Mouse (Mus musculus): ENCODE data around the gene Cyp26a1. TPM values are rescaled to one million over a fixed set of nuclear protein-coding genes. Genes with fewer than 3 reads are reported as not detected.

The Cyp26a1 gene
- 2.3 and 2.8 TPM in 2 replicates for polyA plus RNA-seq (2012; rRNA removed)

GRCm38 (mm10) chr19:37697651-37698272 is at the start of gene Cyp26a1:
Gene Cyp26a1 (plus strand): TSS chr19:37697798.
- WGBS: 2% methylated on average over 51 of the region's 51 CpGs
- H3K36me3 ChIP-seq (ENCODE audit: control insufficient read depth, insufficient read depth, low read length): no peaks in the 10 kb centered on the region
- TF ChIP-seq CTCF (IDR thresholded peaks at IDR 0.05; ENCODE audit: borderline replicate concordance, control insufficient read depth, extremely low read depth, insufficient read depth, low read length, poor library complexity) (no peak), POLR2A (IDR thresholded peaks at IDR 0.05; ENCODE audit: control insufficient read depth, extremely low read depth, insufficient read depth, low read length, poor library complexity) (no peak)
- no peak for DNase-seq
- no peak within 1 kb of the TSS for H3K27ac ChIP-seq (ENCODE audit: control insufficient read depth, insufficient read depth, low read length)
- no peak within 1 kb of the TSS for H3K4me3 ChIP-seq (ENCODE audit: control insufficient read depth, insufficient read depth, low read length)
- H3K27me3 ChIP-seq (ENCODE audit: control insufficient read depth, insufficient read depth, low read length): peaks cover 16% of the 10 kb centered on the region
- no peaks in the 10 kb centered on the region for H3K4me1 ChIP-seq (replicated peaks; ENCODE audit: control insufficient read depth, insufficient read depth, low read length)

GRCm38 (mm10) chr19:37647994-37648393 is 49.6 kb upstream of the Cyp26a1 start:
- Histone ChIP-seq H3K27ac (ENCODE audit: control insufficient read depth, insufficient read depth, low read length) (no peak overlapping the region), H3K27me3 (ENCODE audit: control insufficient read depth, insufficient read depth, low read length) (no peaks in the 10 kb centered on the region), H3K4me3 (ENCODE audit: control insufficient read depth, insufficient read depth, low read length) (no peak overlapping the region), H3K36me3 (ENCODE audit: control insufficient read depth, insufficient read depth, low read length) (no peaks in the 10 kb centered on the region), H3K4me1 (replicated peaks; ENCODE audit: control insufficient read depth, insufficient read depth, low read length) (no peaks in the 10 kb centered on the region)
- no peak for DNase-seq
- 97% methylated on average over 2 of the region's 2 CpGs for WGBS
- TF ChIP-seq POLR2A (IDR thresholded peaks at IDR 0.05; ENCODE audit: control insufficient read depth, extremely low read depth, insufficient read depth, low read length, poor library complexity): no peak
- no peak for TF ChIP-seq CTCF (IDR thresholded peaks at IDR 0.05; ENCODE audit: borderline replicate concordance, control insufficient read depth, extremely low read depth, insufficient read depth, low read length, poor library complexity)

GRCm38 (mm10) chr19:37650526-37650925 is 47.1 kb upstream of the Cyp26a1 start:
- TF ChIP-seq POLR2A (IDR thresholded peaks at IDR 0.05; ENCODE audit: control insufficient read depth, extremely low read depth, insufficient read depth, low read length, poor library complexity) (no peak), CTCF (IDR thresholded peaks at IDR 0.05; ENCODE audit: borderline replicate concordance, control insufficient read depth, extremely low read depth, insufficient read depth, low read length, poor library complexity) (no peak)
- H3K27ac ChIP-seq (ENCODE audit: control insufficient read depth, insufficient read depth, low read length): no peak overlapping the region
- H3K36me3 ChIP-seq (ENCODE audit: control insufficient read depth, insufficient read depth, low read length): no peaks in the 10 kb centered on the region
- no peak overlapping the region for H3K4me3 ChIP-seq (ENCODE audit: control insufficient read depth, insufficient read depth, low read length)
- no peak for DNase-seq
- 65% methylated on average over 2 of the region's 2 CpGs for WGBS
- H3K27me3 ChIP-seq (ENCODE audit: control insufficient read depth, insufficient read depth, low read length): no peaks in the 10 kb centered on the region
- H3K4me1 ChIP-seq (replicated peaks; ENCODE audit: control insufficient read depth, insufficient read depth, low read length): no peaks in the 10 kb centered on the region

GRCm38 (mm10) chr19:37654012-37654411 is 43.6 kb upstream of the Cyp26a1 start:
- Histone ChIP-seq H3K4me1 (replicated peaks; ENCODE audit: control insufficient read depth, insufficient read depth, low read length) (no peaks in the 10 kb centered on the region), H3K36me3 (ENCODE audit: control insufficient read depth, insufficient read depth, low read length) (no peaks in the 10 kb centered on the region), H3K4me3 (ENCODE audit: control insufficient read depth, insufficient read depth, low read length) (no peak overlapping the region), H3K27me3 (ENCODE audit: control insufficient read depth, insufficient read depth, low read length) (no peaks in the 10 kb centered on the region), H3K27ac (ENCODE audit: control insufficient read depth, insufficient read depth, low read length) (no peak overlapping the region)
- no peak for TF ChIP-seq CTCF (IDR thresholded peaks at IDR 0.05; ENCODE audit: borderline replicate concordance, control insufficient read depth, extremely low read depth, insufficient read depth, low read length, poor library complexity)
- no peak for TF ChIP-seq POLR2A (IDR thresholded peaks at IDR 0.05; ENCODE audit: control insufficient read depth, extremely low read depth, insufficient read depth, low read length, poor library complexity)
- 93% methylated on average over 5 of the region's 5 CpGs for WGBS
- DNase-seq: no peak

- 87% methylated on average over 9 of the region's 9 CpGs for WGBS
- Histone ChIP-seq H3K4me3 (ENCODE audit: control insufficient read depth, insufficient read depth, low read length) (no peak overlapping the region), H3K27ac (ENCODE audit: control insufficient read depth, insufficient read depth, low read length) (no peak overlapping the region), H3K36me3 (ENCODE audit: control insufficient read depth, insufficient read depth, low read length) (no peaks in the 10 kb centered on the region), H3K4me1 (replicated peaks; ENCODE audit: control insufficient read depth, insufficient read depth, low read length) (no peaks in the 10 kb centered on the region), H3K27me3 (ENCODE audit: control insufficient read depth, insufficient read depth, low read length) (no peaks in the 10 kb centered on the region)
- TF ChIP-seq POLR2A (IDR thresholded peaks at IDR 0.05; ENCODE audit: control insufficient read depth, extremely low read depth, insufficient read depth, low read length, poor library complexity) (no peak), CTCF (IDR thresholded peaks at IDR 0.05; ENCODE audit: borderline replicate concordance, control insufficient read depth, extremely low read depth, insufficient read depth, low read length, poor library complexity) (no peak)
- no peak for DNase-seq
Measured at GRCm38 (mm10) chr19:37656441-37656840, 41.2 kb upstream of the Cyp26a1 start.

- Histone ChIP-seq H3K36me3 (ENCODE audit: control insufficient read depth, insufficient read depth, low read length) (no peaks in the 10 kb centered on the region), H3K27ac (ENCODE audit: control insufficient read depth, insufficient read depth, low read length) (no peak overlapping the region), H3K4me3 (ENCODE audit: control insufficient read depth, insufficient read depth, low read length) (no peak overlapping the region), H3K27me3 (ENCODE audit: control insufficient read depth, insufficient read depth, low read length) (no peaks in the 10 kb centered on the region), H3K4me1 (replicated peaks; ENCODE audit: control insufficient read depth, insufficient read depth, low read length) (no peaks in the 10 kb centered on the region)
- TF ChIP-seq CTCF (IDR thresholded peaks at IDR 0.05; ENCODE audit: borderline replicate concordance, control insufficient read depth, extremely low read depth, insufficient read depth, low read length, poor library complexity) (no peak), POLR2A (IDR thresholded peaks at IDR 0.05; ENCODE audit: control insufficient read depth, extremely low read depth, insufficient read depth, low read length, poor library complexity) (no peak)
- WGBS: 78% methylated on average over 6 of the region's 6 CpGs
- DNase-seq: no peak
Measured at GRCm38 (mm10) chr19:37665256-37665655, 32.3 kb upstream of the Cyp26a1 start.
